Mouse (Mus musculus): ENCODE measurements at regions not wholly inside any gene's neighbourhood (a gene's known extent, or its start where the extent isn't known, plus 50 kb on each side); places are given as distances from the start of the nearest gene placed in this dataset.

GRCm38 (mm10) chrX:135058949-135059348 lies 49.9 kb upstream of the Zmat1 start:
- H3K4me3 ChIP-seq = no peak overlapping the region
- H3K27ac ChIP-seq = no peak overlapping the region
- TF ChIP-seq CTCF (conservative IDR thresholded peaks at IDR 0.05) = no peak
- no peak for DNase-seq (ENCODE audit: low spot score in 2 of 2)
